Mouse (Mus musculus) small intestine, adult 2 months (tissue): ENCODE measurements around the gene Hmga1b.
A peak's percentile ranks its signal among the peaks of the same experiment; 100 is the strongest.

ENCODE experiments used
- CTCF ChIP-seq: fragments of 200-500 bp; IDR thresholded peaks from 2 replicates; pipeline ENCODE4 v1.5.1; 2012; ENCODE audit warnings: low read depth, mild to moderate bottlenecking, control low read depth, inconsistent platforms, low read length, moderate library complexity, mixed read lengths; ENCODE audit not compliant: insufficient replicate concordance, insufficient read length; ENCODE audit errors: extremely low read depth
- POLR2A ChIP-seq: fragments of 200-500 bp; IDR thresholded peaks from 2 replicates; pipeline ENCODE4 v1.6.1; 2012; ENCODE audit warnings: low read depth, mild to moderate bottlenecking, control low read depth, inconsistent platforms, low read length, moderate library complexity

DNA sequence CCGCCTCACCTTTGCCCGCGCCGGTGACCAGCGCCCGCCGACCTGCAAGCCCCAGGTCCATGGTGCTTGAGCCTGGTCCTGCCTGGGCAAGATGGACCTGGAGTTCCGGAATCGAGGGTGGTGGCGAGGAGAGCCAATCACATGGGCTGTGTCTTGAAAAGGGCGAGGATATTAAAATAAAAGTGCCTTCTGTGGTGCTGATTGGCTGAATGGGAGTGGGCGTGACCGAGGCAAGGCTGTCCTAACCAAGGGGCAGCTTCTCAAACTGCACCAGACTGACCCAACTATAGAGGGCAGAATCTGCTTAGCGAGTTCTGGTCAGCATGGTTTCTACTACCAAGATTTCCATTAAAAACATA, 35.4 kb upstream of the Hmga1b start, which contains the start of gene Dcxr:
- TF ChIP-seq CTCF (peak; percentile 42; the same call in 1 of the 2 replicates), POLR2A (no peak; the same call in 1 of the 2 replicates)
